Mouse (Mus musculus): ENCODE measurements at regions not wholly inside any gene's neighbourhood (a gene's known extent, or its start where the extent isn't known, plus 50 kb on each side); places are given as distances from the start of the nearest gene placed in this dataset.

- TF ChIP-seq CTCF (conservative IDR thresholded peaks at IDR 0.05; ENCODE audit: low read length) (no peak), POU5F1 (IDR thresholded peaks at IDR 0.05; ENCODE audit: borderline replicate concordance, low read length) (no peak), NANOG (IDR thresholded peaks at IDR 0.05; ENCODE audit: borderline replicate concordance, low read length) (no peak)
Measured at GRCm38 (mm10) chr3:123805338-123805737, 114.7 kb upstream of the Ndst3 start.
